Mouse (Mus musculus): ENCODE data around the gene Foxo3.
A peak's percentile ranks its signal among the peaks of the same experiment; 100 is the strongest.

The Foxo3 gene

DNA sequence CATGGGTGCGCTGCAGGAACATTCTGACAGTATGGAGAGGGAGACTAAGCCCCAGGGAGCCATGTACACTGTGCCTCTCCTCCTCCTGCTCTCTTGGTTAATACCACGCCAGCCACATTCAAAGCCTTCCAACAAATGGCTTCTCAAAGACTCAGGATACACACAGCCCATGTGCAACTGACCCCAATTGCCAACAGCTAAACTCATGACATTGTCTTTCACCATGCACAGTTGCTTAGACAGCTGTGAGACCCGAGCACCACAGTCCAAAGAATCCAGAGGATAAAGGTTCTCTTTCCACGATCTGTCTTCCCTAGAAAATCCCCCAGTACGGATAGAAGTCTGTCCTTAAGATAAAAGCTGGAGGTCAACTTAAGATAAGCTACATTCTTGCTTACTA, 27.9 kb downstream of the Foxo3 start:
- no peak for DNase-seq

DNA sequence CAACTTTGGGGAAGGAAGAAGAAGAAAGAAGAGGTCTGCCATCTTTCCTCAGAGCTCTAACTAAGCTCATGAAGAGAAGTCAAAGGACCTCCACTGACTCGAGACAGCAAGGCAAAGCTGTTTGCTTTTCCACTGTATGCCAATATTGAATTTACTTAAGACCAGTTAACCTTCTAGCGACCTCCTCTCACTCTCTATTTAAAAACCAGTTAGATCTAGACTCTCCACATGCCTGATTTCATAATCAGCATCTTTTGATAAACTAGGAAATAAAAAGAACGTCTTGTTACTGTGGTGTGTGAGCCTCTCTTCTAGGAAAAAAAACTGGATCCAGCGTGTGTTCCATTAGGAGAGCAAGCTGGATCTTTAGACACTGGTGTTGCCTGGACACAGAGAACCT, 28.4 kb downstream of the Foxo3 start:
- no peak for DNase-seq

GRCm38 (mm10) chr10:42247125-42247816, 29.3 kb downstream of the Foxo3 start:
- DNase-seq: no peak

DNA sequence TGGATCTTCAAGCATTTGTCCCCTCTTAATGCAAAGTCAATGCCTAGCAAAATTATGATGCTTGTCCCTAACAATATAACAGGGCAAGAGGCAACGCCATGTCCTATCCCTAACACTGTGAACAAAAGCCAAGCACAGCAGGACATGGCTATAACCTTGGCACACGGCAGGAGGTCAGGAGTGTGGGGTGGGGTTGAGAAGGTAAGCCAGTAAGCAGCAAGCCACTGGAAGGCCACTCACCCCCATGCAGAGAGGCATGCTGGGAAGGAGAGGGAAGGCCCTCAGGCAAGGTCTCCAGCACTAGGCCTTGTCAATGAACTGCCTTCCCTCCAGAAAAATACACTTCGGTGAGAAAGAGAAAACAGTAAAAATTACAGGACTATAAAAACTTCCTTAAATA, 30.1 kb downstream of the Foxo3 start:
- DNase-seq: no peak

DNA sequence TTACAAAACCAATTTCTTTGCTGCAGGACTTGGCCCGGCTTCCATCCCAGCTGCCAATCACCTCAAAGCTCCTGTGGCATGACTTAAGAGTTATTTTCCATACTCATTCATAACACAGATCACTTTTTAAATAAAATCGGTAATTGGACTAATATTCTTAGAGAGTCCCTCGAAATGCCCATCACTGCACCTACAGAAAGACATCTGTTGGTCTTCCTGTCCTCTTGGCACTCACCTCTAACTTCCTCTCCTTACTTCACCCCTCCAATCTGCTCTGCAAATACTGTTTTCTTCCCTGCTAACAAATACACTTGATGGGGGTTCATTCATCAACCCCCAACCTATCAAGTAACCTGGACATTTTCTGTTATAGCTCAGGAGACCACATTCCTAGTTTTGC, 30.9 kb downstream of the Foxo3 start:
- DNase-seq: no peak

GRCm38 (mm10) chr10:42245256-42245601, 31.3 kb downstream of the Foxo3 start:
- DNase-seq: no peak

DNA sequence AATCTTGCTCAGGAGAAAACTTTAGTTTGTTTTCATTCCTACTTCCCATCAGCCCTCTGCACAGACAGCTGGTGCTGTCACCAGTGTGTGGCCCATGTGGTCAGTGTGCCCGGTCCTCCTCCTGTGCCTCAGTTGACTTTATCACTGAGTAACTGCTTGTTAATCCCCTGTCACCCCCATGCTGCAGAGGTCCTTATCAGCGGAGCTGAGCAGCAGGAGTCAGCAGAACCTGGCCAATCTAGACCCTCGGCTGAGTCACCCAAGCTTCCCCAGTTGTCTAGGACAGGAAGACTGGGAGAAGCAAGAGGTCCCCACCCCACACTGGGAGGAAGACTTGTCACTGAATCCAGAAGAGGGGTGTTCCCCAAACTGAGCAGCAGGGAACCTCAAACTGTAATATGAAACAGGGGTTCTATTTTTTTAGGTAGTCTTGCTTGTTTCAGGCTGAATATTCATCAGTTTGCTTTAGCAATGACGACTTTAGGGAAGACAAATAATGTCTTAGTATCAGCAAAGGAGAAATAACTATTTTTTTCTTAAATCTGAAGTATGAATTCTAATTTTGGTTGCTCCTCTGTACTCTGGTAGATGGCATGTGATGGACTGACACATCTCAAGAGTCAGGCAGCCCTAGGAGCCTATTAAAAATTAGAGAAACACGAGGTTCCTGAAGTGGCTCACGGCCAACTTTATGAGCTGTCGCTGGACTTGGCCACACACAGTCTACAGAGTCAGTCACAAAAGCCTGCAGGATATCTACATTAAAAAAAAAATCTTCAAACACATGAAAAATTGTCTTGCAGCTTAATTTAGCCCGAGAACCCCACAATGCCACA, 31.9 kb downstream of the Foxo3 start:
- peak; percentile 54 for DNase-seq

GRCm38 (mm10) chr10:42243925-42244324, 32.6 kb downstream of the Foxo3 start:
- no peak for DNase-seq

DNA sequence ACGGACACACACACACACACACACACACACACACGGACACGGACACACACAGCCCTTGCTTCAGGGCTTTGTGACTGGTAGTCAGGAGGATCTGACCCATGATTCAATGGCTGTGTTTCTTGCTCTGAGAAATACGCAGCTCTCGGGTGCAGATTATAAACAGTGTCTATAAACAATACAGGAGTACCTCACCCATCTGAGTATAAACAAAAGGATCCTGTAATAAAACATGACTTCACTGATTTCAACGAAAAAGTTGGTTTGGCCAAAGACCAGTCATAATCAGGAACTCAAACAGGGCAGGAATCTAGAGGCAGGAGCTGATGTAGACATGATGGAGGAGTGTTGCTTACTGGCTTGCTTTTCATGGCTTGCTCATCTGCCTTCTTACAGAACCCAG, 34.1 kb downstream of the Foxo3 start:
- DNase-seq: no peak

DNA sequence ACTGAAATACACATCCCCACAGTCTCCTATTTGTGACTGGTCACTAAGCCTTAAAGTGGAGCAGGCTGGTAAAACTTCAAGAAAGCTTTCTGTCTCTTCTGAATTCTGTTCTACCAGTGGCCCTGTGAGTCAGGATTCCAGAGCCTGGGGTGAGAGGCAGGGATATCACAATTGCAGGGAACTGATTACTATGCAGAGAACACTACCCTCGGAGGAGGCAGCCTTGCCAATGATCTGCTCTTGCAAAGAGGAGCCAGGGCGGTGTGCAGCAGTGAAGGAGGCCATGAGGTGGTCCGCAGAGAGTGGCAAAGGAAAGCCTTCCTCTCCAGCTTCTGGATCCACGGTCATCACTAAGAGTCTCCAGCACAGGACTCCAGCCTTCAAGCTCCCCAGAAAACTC, 34.8 kb downstream of the Foxo3 start:
- DNase-seq: no peak

- no peak for DNase-seq
Measured at GRCm38 (mm10) chr10:42239810-42240111, 36.8 kb downstream of the Foxo3 start.

DNA sequence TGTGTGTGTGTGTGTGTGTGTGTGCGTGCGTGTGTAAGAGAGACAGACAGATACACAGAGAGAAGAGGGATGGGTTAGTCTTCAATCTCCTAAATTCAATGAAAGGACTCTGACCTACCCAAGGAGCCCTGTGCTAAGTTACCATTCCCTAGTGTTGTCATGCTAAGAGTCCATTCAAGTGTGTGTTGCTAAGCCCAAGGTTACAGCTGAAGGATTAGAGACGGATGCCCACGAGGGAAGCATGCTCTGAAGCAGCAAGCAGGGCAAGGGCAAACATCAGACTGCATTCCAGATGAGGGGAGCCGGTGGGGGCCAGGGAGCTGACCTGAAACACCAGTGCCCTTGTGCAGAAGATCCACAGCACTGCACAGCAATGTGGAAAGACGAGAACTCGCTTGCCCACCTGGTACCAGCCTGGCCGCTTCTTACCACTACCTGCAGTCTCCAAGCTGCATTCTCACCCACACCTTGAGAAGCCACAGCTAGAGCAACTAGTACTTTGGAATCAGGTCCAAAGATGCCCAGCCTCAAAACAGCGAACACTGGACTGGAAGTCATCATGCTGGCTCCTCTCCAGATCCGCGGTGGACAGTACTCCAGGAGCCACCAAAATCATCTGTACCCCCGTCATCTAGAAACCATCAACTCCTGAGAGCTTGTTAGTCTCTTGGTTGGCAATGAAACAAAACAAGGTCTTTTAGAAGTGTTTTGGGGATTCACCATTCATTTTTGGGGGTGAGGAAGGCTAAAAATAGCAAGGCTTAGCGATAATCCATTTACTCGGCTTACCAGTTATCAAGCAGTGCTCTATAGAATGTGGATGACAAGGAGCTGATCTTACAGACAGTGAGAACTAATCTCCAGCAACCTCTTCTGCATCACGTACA, 37.4 kb downstream of the Foxo3 start:
- DNase-seq: no peak

GRCm38 (mm10) chr10:42238296-42238695, 38.3 kb downstream of the Foxo3 start:
- DNase-seq: no peak

GRCm38 (mm10) chr10:42237556-42237955, 39.0 kb downstream of the Foxo3 start:
- DNase-seq: no peak

- no peak for DNase-seq
Measured at GRCm38 (mm10) chr10:42235321-42235720, 41.2 kb downstream of the Foxo3 start.

DNA sequence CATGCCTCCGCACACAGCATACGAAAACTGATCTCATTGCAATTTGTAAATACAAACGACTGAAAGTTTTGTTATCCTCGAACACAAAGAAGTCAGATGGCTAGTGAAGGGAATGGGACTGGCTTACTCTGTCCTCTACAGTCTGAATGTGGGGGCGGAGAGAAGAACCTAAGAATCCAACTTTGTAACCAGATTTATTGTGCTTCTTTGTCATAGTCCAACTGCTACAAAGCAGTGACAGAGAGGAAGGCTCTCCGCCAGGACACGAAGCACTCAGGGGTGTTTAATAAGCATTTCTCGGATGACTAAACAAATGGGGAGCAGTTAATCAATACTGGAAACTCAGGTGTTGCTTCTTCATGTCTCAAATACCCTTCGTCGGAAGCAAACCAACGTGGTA, 43.6 kb downstream of the Foxo3 start:
- DNase-seq: no peak

- no peak for DNase-seq
Measured at GRCm38 (mm10) chr10:42231847-42232246, 44.7 kb downstream of the Foxo3 start.

GRCm38 (mm10) chr10:42231100-42231541, 45.4 kb downstream of the Foxo3 start:
- no peak for DNase-seq

DNA sequence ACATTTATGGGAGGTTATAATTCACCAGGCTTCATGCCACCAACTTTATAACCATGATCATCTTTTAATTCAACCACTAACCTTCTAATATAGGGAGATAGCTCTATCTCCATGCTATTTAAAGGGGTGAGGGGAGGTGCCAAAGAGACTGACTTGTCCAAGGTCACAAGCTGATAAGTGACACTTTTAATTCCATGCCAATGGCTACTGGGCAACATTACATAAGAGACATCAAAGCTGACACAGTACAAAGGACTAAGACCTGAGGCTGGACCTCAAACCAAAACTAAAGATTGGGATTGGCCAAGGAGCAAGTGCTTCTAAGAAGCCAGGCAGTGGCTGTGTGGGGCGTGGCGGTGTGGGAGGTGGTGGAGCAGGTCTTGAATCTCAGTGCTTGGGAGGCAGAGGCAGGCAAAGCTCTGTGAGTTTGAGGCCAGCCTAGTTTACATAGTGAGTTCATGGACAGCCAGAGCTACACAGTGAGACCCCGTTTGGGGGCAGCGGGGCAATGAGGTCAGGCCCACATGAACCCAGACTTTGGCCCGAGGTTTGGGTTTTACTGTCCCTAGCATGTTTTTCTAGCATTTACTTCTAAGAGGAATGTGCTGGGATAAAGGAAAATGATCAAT, 46.0 kb downstream of the Foxo3 start:
- no peak for DNase-seq

GRCm38 (mm10) chr10:42227751-42228241, 48.8 kb downstream of the Foxo3 start:
- DNase-seq: no peak

DNA sequence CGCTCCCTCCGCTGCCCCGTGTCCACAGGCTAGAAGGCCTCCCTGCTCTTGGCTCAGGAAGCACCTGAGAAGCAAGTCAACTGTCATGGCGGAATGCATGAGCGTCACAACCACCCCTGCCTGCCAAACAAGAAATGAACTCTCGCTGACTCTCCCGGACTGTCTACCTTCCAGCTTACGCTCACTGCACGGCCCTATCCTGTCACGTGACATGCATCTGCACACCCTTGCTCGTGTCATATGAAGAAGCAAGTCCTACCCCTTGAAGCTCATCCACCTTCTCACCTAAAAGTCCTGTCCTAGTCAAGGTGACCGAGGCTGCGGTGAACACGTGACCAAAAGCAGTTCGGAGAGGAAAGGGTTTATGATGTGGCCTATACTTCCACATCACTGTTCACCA, 50.4 kb downstream of the Foxo3 start:
- DNase-seq: no peak

- DNase-seq: no peak
Measured at GRCm38 (mm10) chr10:42225184-42225935, 51.2 kb downstream of the Foxo3 start.
